Mouse (Mus musculus): ENCODE results near the gene Vsig8. TPM values are rescaled to one million over a fixed set of nuclear protein-coding genes. Genes with fewer than 3 reads are reported as not detected.

Vsig8 gene
- not detected for total RNA-seq (2021)

DNA sequence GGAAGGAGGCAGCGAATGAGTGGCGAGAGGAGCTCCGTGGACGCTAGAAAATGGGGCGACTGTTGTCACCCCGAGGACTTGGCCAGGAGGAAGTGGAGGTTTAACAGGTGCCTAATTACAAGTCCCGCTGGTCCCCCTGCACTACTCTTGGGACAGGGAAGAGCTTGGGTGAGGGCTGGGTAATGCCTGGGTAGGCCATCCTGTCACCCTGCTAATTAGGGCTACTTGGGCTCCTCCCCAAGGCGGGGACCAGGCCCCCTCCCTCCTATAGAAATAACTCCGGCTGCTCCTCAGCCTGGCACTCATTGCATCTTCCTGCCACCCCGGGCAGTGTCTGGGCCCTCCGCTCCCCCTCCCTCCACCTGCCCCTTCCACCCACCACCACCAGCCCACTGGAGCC, at the start of gene Vsig8:
Vsig8 (plus strand) TSS at position 301 of the 400 bp plus-strand sequence.
- intact Hi-C loops (cut with DNase I), result no loop called here
- DNase-seq, result no peak

DNA sequence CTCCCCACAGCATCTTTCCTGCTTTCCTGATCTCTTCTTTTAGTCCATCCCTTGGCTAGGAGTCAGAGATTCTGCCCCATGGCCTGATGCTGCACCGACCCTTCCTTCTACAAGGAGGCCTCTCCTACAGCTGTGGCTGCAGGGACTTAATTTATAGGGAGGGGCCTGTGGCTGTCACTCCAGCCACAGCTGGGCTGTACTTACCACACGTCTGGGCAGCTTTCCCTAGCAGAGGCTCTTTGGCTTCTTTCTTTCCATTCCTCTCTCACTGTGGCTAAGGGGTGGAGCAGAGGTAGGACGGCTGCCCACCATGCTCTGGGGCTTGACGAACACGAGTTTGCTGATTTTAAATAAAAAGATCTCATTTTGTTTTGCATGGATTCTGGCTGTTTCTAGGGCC, 48.7 kb upstream of the Vsig8 start:
- DNase-seq, result no peak

DNA sequence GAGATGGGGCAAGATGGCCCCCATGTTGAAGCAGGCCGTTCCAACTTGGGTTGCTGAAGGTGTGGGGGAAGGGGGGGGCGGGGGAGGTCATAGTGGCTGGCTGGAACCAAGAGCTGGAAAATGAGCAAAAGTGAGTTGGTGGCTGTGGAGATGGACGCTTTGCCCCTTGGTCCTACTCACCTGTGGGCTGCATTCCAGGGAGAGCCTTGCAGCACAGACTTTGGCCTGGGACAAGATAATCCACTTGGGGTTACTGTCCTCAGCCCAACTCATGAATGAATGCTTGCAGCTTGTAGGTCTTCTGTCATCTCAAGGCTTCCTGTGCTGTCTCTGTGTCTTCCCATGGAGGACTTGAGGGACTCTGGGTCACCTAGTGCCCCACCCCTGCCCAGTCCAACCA, 48.0 kb upstream of the Vsig8 start:
- DNase-seq, result no peak
- intact Hi-C loops (cut with DNase I), result no loop called here

More for the DNA sequence above, 48.7 kb upstream of the Vsig8 start:
- intact Hi-C loops (cut with DNase I), result no loop called here

DNA sequence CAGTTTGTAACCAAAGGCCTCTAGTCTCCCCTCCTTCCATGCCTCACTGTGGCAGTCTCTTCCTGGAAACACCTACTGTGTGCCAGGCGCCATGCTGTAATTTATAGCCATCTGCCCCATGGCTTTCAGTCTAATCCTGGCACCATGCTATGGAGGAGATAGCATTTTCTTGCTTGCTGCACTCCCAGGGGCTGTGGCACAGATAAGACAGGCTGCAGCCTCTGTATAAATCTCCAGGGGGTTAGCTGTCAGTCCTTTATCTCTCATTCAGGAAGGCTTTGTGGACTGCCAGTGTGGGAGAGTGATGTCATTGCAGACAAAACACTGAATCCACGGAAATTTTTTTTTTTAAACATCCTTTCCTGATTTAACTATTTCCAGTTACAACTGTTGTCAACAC, 47.6 kb upstream of the Vsig8 start:
- DNase-seq, result no peak
- intact Hi-C loops (cut with DNase I), result no loop called here

DNA sequence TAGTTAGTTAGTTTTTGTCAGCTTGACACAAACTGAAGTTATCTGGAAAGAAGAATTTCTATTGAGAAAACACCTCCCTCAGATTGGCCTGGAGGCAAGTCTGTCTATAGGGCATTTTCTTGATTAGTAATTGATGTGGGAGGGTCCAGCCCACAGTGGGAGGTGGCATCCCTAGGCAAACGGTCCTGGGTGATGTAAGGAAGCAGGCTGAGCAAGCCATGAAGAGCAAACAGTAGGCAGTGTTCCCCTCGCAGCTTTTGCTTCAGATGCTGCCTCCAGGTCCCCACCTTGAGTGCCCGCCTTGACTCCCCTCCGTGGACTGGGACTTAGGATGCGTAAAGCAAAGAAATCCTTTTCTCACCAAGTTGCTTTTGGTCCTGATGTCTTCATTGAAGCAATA, 46.5 kb upstream of the Vsig8 start:
- intact Hi-C loops (cut with DNase I), result no loop called here
- DNase-seq, result no peak

DNA sequence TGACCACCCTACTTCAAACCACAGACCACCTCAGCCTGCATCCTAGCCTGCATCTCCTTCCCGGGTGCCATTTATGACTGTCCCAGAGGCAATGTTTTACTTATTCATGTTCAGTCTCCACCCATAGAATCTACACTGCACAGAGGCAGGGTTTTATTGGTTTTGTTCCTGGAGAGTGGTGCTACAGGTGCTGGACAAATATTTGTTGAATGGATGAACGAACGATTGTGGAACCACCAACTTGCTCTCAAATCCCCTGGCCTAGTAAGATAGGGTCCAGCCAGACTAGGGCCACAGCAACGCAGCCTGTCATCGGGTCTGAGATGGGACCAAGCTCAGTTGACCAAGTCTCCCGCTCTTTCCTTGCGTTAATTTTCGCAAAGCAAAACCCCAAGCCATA, 45.8 kb upstream of the Vsig8 start:
- DNase-seq, result no peak
- intact Hi-C loops (cut with DNase I), result no loop called here

DNA sequence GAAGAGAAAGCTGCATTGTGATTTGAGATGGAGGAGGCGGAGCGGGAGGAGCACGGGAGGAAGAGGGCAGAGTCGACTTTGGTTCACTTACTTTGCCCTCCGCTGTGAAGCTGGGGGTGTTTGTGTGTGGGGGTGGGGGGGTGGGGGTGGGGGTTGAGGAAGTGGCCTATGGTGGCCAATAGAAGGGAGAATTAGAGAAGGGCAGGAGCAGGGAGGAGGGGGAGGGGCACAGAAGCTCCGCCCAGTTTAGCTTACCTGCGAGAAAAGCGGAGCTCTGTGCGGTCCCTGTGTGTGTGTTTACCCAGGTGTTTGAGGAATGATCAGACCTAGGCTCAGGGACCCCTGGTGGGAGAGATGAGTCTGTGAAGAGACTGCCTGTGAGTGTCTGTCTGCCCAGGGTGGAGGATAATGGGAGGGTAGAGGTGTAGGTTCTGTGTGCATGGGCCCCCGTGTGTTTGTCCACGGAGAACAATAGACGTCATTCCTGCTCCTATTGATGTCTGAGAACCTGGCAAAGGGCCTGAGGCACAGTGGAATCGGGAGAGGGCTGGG, 45.2 kb upstream of the Vsig8 start:
- intact Hi-C loops (cut with DNase I), result no loop called here
- no peak for DNase-seq

DNA sequence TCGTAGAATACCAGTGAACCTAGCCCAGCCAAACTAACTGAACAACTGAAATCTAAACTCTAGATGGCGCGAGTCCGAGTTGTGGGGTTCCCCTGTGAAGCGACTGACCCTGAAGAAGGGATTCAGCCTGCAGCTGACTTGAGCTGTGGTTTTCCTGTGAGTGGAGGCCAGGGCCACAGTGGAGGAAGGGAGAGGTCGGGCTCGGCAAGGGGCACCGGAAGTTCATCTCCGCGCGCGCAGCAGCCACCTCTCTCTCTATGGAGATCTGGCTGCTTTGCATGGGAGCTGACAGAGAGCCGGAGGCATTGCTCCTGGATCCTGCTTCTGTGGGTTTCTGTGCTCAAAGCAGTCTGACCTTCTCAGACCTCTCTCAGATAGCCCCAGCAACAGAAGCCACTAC, 42.8 kb upstream of the Vsig8 start:
- intact Hi-C loops (cut with DNase I), result no loop called here
- DNase-seq, result no peak

DNA sequence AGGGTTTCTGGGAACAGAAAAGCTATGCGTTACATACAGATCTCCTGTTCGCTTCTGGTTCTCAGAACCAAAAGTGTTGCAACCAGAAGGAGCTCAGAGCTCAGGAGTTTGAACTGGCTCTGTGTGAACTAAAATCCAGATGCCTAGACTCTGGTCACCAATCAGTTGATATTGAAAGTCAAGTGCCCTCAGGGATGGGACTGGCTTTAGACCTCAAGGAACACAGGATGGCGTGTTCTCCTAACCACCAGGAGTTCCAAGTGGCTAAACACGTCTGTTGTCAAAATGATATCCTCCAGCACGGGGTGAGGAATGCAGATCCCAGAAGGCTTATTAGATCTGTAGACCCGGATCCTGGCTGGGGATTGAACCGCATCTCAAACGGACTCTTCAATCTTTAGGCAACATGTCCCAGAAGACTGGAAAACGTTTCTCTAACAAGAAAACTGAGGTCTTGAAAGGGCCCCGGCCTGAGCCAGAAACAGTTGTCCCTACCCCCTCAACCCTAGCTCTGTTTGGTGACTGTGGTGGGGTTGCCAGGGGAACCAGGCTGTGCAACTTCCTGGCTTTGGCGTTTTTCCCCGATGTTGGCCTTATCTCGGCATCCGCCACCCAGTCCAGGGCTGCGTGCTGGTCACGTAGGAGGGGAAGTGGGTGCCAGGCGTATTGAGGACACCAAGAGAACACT, 42.1 kb upstream of the Vsig8 start:
- no peak for DNase-seq
- intact Hi-C loops (cut with DNase I), result no loop called here

DNA sequence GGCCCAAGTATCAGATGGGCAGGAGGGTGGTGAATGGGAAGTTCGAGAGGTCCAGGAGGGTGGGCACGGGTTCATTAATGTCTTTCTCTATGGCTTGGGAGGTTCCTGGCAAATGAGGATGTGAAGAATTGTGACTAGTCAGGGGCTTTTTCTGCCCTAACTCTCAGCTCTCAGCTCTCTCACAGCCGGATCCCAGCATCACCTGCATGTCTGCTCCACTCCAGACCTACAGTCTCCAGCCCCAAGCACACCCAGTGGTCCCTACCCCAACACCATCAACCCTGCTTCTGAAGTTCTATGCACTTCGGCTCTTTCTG, 41.6 kb upstream of the Vsig8 start:
- intact Hi-C loops (cut with DNase I), result no loop called here
- no peak for DNase-seq

DNA sequence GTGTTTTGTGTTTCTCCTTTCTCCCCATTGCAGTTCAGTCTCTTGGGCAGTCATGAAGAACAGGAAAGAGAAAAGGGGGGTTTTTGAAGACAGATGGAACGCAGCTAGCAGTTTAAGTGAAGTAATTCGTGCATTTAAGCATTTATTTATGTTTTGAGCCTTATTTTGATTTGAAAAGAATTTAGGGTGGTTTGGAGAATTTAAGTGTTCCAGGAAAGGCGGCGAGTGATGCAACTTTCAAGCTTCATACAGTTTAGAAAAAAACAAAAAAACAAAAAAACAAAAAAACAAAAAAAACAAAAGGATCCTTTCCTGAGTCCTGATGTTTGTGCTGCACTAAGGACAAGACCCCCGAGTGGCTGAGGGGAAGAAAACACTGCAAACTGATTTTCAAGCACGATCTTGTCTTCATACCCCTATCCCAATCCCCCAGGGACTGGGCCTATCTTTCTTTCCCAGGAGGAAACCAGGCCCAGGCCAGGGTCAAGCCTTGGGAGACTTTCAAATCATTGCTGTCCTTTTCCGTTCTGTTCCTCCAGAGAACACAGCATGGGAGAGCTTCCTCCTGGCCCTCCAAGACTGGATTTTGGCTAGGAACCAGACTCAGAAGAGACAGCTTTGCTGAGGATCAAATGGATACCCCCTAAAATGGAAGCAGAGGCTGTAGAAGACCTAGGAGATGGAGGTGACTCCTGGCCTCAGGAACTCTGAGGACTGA, 41.0 kb upstream of the Vsig8 start:
- DNase-seq, result no peak

DNA sequence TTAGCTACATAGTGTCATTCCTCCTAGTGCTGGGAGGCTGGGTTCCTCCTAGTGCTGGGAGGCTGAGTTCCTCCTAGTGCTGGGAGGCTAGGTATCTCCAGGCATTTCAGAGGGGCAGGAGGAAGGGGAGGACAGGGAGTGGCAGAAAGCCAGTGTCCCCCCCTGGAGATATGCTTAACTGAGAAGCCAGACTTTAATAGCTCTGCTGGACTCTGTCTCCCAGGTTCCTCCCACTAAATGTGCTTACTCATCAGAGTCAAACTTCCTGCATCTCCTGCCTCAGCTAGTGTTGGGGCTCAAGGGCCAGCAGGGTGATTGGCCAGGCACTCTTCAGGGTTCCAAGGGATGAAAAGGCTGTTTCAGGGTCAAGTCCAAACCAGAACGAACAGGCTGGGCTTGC, 40.3 kb upstream of the Vsig8 start:
- intact Hi-C loops (cut with DNase I), result no loop called here
- no peak for DNase-seq

More for the DNA sequence above, 41.0 kb upstream of the Vsig8 start:
- intact Hi-C loops (cut with DNase I), result no loop called here

DNA sequence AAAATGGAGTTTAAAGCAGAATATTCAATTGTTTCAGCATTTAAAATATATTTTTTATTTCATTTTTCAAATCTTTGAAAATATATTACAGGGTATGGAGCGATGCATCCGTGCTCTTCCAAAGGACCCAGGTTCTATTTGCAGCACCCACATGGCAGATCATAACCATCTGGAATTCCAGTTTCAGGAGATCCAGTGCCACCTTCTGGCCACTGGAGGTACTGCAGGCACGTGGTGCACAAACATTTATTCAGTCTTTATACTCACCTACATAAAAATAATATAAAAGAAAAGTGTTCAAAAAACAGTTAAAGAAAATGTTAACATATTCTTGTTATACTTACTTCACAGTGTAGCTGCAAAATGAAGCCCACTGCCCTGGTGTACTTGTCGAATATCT, 37.7 kb upstream of the Vsig8 start:
- intact Hi-C loops (cut with DNase I), result no loop called here
- DNase-seq, result no peak

DNA sequence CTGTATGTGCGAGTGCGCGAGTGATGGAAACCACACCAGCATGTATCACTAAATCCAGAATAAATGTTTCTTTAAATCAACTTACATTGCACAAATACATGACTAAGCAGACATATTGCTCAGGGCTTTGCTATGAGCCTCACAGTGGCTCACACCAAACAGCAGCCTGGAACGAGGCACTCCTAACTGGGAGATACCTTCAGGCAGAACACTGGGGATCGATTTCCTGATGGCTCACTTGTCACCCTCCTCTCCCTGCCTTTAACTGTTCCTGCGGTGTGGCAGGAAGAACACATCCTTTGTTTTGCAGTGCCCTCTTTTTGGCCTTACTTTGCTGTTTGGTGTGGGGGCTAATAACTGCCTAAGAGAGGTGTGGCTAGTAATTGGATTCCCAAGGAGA, 36.1 kb upstream of the Vsig8 start:
- intact Hi-C loops (cut with DNase I), result loop anchor here (10.0 kb wide), 1 partner anchor 855 kb away; no protein-coding TSS in a partner anchor
- no peak for DNase-seq

DNA sequence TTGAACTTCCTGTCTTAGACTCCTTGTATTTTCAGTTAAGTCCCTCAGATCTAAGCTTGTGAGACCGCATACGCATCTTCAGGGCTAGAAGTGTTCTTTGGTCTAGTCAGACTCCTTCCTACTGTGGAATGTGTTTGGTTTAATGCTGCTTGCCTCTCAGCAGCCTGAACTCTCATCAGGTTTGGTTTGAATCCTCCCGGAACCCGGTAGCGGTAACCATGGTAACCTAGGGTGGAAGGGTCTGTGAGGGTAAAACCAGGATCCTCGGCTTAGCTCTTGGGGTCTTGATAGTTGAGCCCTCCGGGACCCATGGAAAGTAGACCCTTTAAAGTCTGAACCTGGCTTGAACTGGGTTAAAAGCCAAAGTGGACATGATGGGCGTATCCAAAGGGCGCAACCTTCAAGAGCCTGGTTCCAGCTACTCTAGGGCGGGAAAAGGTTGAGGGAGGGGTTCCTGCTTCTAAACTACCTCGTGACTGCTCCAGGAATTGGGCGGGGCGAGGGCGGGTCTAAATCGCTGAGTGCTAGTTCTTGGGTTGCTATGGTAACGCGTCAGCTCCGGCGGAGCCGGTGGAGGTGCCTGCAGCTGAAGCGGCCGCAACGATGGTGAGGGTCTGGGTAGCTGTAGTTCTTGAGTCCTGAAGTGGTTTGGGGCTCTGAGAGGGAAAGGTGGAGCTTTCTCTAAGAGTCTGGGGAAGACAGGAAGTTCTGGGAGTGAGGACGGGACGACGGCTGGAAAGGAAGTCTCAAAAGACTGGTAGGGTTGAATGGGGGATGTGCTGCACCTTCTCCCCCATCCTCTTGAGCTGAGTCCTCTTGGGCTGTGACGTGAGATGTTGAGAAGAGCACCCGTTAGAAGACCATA, 34.9 kb upstream of the Vsig8 start, which contains the start of gene Cfap45:
Cfap45 (plus strand) TSS at position 226 of the 865 bp plus-strand sequence.
- intact Hi-C loops (cut with DNase I), result loop anchor here (10.0 kb wide), 1 partner anchor 854 kb away; no protein-coding TSS in a partner anchor
- peak; percentile 85 for DNase-seq

DNA sequence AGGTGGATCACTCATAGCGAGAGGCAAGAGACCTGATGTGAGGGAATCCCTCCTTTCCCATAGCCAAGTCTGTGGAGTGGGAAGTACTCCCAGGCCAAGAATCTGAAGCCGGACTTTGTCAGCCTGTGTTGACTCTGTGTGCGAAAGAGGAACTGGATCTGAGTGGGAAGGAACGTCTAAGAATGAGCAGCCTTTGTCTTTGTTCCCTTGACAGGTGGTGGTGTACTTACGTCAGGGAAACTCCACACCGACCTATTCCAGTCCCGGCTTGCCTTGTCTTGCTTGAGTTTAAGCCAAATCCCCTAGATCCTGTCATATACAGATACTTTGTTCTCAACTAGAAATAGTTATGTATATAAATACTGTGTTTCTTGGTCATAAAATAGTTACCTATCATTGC, 33.2 kb upstream of the Vsig8 start:
- intact Hi-C loops (cut with DNase I), result loop anchor here (10.0 kb wide), 1 partner anchor 852 kb away; no protein-coding TSS in a partner anchor

DNA sequence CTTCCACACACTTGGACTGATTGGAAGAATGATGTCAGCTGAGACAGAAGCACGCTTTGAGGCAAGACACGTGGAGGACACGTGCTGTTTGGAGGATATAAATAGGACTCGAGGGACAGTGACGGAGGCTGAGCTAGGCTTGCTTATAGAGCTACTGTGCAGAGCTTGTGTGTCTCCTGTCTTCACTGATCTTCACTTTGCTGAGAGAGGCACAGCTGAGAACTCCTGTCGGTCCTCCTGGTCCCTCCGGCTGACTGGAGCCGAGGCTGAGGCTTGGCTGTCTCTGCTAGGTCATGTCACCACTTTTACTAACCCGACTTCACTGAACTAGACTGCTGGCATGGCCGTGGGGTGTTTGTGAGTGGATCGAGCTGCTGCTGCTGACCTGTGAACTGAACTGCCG, 32.0 kb upstream of the Vsig8 start:
- intact Hi-C loops (cut with DNase I), result loop anchor here (10.0 kb wide), 1 partner anchor 851 kb away; no protein-coding TSS in a partner anchor
- no peak for DNase-seq

More for the DNA sequence above, 33.2 kb upstream of the Vsig8 start:
- no peak for DNase-seq

DNA sequence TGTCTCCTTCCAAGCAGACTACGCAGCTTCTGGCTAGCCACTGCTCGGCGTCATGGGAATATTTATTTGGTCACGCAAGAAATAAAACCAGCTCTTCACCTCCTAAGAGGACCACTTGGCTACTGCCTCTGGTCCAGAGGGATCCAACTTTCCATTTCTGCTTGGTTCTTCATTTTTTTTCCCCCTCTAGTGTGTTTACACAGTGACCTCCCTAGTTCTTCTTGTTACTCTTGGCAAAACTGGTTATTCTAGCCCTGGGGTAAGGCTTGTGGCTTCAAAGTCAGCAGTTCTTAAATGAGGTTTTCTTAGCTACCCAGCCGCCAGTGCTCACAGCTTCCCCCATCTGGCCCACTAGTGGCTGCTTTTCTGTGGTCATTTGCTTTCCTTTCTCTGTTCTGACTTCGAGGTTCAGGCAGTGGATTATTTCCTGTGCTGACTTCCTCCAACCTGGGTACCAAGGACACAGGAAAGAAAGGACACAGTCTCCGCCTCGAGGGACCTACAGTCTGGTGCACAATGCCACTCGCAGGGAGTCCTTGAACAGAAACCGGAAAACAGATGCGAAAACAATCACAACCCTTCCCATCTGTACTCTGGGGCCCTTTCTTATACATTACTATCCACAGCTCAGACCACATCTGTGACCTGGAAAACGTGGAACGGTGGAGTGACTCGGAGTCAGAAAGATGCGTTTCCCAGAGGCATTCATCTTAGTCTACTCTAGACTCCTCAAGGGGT, 30.5 kb upstream of the Vsig8 start:
- no peak for DNase-seq
- intact Hi-C loops (cut with DNase I), result loop anchor here (5.0 to 10.0 kb wide), 2 partner anchors 107 to 850 kb away; partner anchors contain the start of gene Dusp23

DNA sequence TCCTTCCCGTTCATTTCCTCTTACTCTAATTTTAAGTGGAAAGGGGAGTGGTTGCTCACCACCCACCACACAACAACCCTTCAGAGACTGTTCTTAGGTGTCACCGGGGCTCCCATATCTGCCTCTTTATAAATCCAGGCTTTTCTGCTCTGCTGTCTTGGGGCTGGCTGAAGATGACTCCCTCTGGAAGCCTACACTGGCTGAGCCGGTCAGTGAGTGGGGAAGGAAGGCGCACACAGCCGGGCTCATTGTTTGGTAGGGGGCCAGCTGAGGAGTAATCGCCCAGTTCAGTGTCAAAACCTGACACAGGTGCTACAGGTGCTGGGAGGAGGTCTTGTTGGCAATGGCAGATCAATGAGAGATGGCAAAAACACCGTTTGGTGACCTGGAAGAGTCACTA, 29.8 kb upstream of the Vsig8 start:
- DNase-seq, result no peak
- intact Hi-C loops (cut with DNase I), result loop anchor here (5.0 to 10.0 kb wide), 2 partner anchors 106 to 849 kb away; partner anchors contain the start of gene Dusp23
